Mouse (Mus musculus) stomach, postnatal 0 days (tissue): ENCODE measurements around the gene Asb16. TPM values are rescaled to one million over a fixed set of nuclear protein-coding genes. Genes with fewer than 3 reads are reported as not detected.

ENCODE experiments used
- ATAC-seq: fragments of 200-750 bp; cut with Nextera tagmentation; 2 replicates; pipeline ENCODE4 v1.8.0; 2017; ENCODE audit not compliant: low FRiP score, low TSS enrichment
- DNase-seq: peaks from one replicate; pipeline ENCODE4 v3.0.0-alpha.2; 2016; ENCODE audit warnings: low spot score
- H3K27ac ChIP-seq: fragments of 300-500 bp; sonication (generic); replicated peaks from 2 replicates; pipeline ENCODE4 v1.5.1; 2014; ENCODE audit warnings: mild to moderate bottlenecking, control low read depth
- H3K27me3 ChIP-seq: fragments of 300-500 bp; sonication (generic); 2 replicates; pipeline ENCODE4 v1.6.1; 2014; ENCODE audit warnings: low read length; ENCODE audit not compliant: control insufficient read depth, insufficient read depth
- H3K36me3 ChIP-seq: fragments of 300-500 bp; sonication (generic); 2 replicates; pipeline ENCODE4 v1.6.1; 2014; ENCODE audit warnings: low read length, mixed read lengths; ENCODE audit not compliant: control insufficient read depth, insufficient read depth
- H3K4me1 ChIP-seq: fragments of 300-500 bp; sonication (generic); replicated peaks from 2 replicates; pipeline ENCODE4 v1.6.1; 2014; ENCODE audit warnings: antibody characterized with exemption; ENCODE audit not compliant: control insufficient read depth, insufficient read depth
- H3K4me2 ChIP-seq: fragments of 300-500 bp; sonication (generic); replicated peaks from 2 replicates; pipeline ENCODE4 v1.6.1; 2014; ENCODE audit warnings: low read depth, mild to moderate bottlenecking, control low read depth, moderate library complexity
- H3K4me3 ChIP-seq: fragments of 300-500 bp; sonication (generic); 2 replicates; pipeline ENCODE4 v1.5.1; 2014; ENCODE audit warnings: low read depth, low read length, control low read depth
- H3K9ac ChIP-seq: fragments of 300-500 bp; sonication (generic); 2 replicates; pipeline ENCODE4 v1.6.1; 2014; ENCODE audit warnings: mild to moderate bottlenecking, low read length, control low read depth, mixed read lengths
- H3K9me3 ChIP-seq: fragments of 300-500 bp; sonication (generic); 2 replicates; pipeline ENCODE4 v1.6.1; 2016; ENCODE audit warnings: low read length; ENCODE audit not compliant: control insufficient read depth
- CTCF ChIP-seq: IDR thresholded peaks from 2 replicates; pipeline ENCODE4 v1.5.1; 2016; ENCODE audit warnings: antibody characterized with exemption, low read depth, mild to moderate bottlenecking, moderate library complexity
- EP300 ChIP-seq: optimal IDR thresholded peaks from 2 replicates; pipeline ENCODE3; 2016; ENCODE audit warnings: antibody characterized with exemption
- WGBS: fragments of 180-500 bp; shearing (Covaris S2); extraction: QIAGEN DNeasy Blood & Tissue Kit; methylation state at CpG from one replicate; pipeline ENCODE4 v1.1.7; 2014; 5-methylcytosine and 5-hydroxymethylcytosine counted together
- polyA plus RNA-seq: library from polyadenylated mRNA; unstranded; fragments of >200 nt; fragmentation: Nextera tagmentation; extraction: Ambion mirVana; gene quantifications from 2 replicates; pipeline ENCODE4 v1.2.1, GENCODE M21; 2015

The Asb16 gene
- polyA plus RNA-seq, 1 experiment from 2014 or later: 0.04 TPM

- TF ChIP-seq CTCF: no peak
- no peak for TF ChIP-seq EP300
- Histone ChIP-seq H3K4me3 (no peak overlapping the region), H3K4me2 (no peak overlapping the region), H3K36me3 (0 out of 2 replicates have a peak, but pooled peaks cover 2% of the 10 kb centered on the region), H3K9me3 (no peaks in the 10 kb centered on the region), H3K27me3 (no peaks in the 10 kb centered on the region), H3K4me1 (peaks cover 35% of the 10 kb centered on the region), H3K9ac (no peak overlapping the region), H3K27ac (peak overlapping the region; percentile 45)
- DNase-seq: no peak
- WGBS: 83% methylated on average over 8 of the region's 8 CpGs
- no peak for ATAC-seq
Measured at GRCm38 (mm10) chr11:102221243-102221953, 47.1 kb upstream of the Asb16 start.

GRCm38 (mm10) chr11:102221954-102222351, 46.6 kb upstream of the Asb16 start:
- DNase-seq (no peak), ATAC-seq (no peak)
- 0 out of 2 replicates have a peak, but pooled peaks cover 2% of the 10 kb centered on the region for H3K36me3 ChIP-seq
- 61% methylated on average over 8 of the region's 8 CpGs for WGBS
- peak overlapping the region; percentile 45; the same call in 1 of the 2 replicates for H3K27ac ChIP-seq
- H3K4me2 ChIP-seq: no peak overlapping the region
- no peak overlapping the region for H3K9ac ChIP-seq
- TF ChIP-seq EP300 (no peak), CTCF (no peak)
- no peaks in the 10 kb centered on the region for H3K27me3 ChIP-seq
- H3K4me1 ChIP-seq: peaks cover 36% of the 10 kb centered on the region
- no peak overlapping the region for H3K4me3 ChIP-seq
- H3K9me3 ChIP-seq: no peaks in the 10 kb centered on the region

GRCm38 (mm10) chr11:102223166-102223565, 45.4 kb upstream of the Asb16 start:
- no peak overlapping the region for H3K9ac ChIP-seq

GRCm38 (mm10) chr11:102224686-102225085, 43.9 kb upstream of the Asb16 start:
- H3K9me3 ChIP-seq: no peaks in the 10 kb centered on the region
- no peak overlapping the region for H3K4me3 ChIP-seq
- peak overlapping the region; percentile 61; the same call in 1 of the 2 replicates for H3K27ac ChIP-seq
- H3K4me1 ChIP-seq: peaks cover 23% of the 10 kb centered on the region
- peak overlapping the region; percentile 23 for H3K9ac ChIP-seq
- DNase-seq (peak; percentile 49), ATAC-seq (no peak)
- peak overlapping the region; percentile 35 for H3K4me2 ChIP-seq
- H3K27me3 ChIP-seq: no peaks in the 10 kb centered on the region
- H3K36me3 ChIP-seq: 0 out of 2 replicates have a peak, but pooled peaks cover 2% of the 10 kb centered on the region
- TF ChIP-seq EP300: no peak
- no peak for TF ChIP-seq CTCF
- WGBS: 27% methylated on average over 22 of the region's 22 CpGs

More at GRCm38 (mm10) chr11:102223166-102223565, 45.4 kb upstream of the Asb16 start:
- DNase-seq (peak; percentile 70), ATAC-seq (no peak)
- Histone ChIP-seq H3K4me1 (peaks cover 29% of the 10 kb centered on the region), H3K9me3 (no peaks in the 10 kb centered on the region), H3K4me3 (no peak overlapping the region), H3K27ac (no peak overlapping the region), H3K4me2 (no peak overlapping the region), H3K36me3 (0 out of 2 replicates have a peak, but pooled peaks cover 2% of the 10 kb centered on the region), H3K27me3 (no peaks in the 10 kb centered on the region)
- 32% methylated on average over 6 of the region's 6 CpGs for WGBS
- peak; percentile 77 for TF ChIP-seq CTCF
- TF ChIP-seq EP300: no peak

GRCm38 (mm10) chr11:102225221-102225620, 43.3 kb upstream of the Asb16 start:
- TF ChIP-seq EP300 (no peak), CTCF (no peak)
- DNase-seq: peak; percentile 17
- peaks cover 18% of the 10 kb centered on the region for H3K4me1 ChIP-seq
- no peak for ATAC-seq
- peak overlapping the region; percentile 35 for H3K4me2 ChIP-seq
- 39% methylated on average over 5 of the region's 5 CpGs for WGBS
- H3K36me3 ChIP-seq: 0 out of 2 replicates have a peak, but pooled peaks cover 2% of the 10 kb centered on the region
- H3K27me3 ChIP-seq: no peaks in the 10 kb centered on the region
- H3K9me3 ChIP-seq: no peaks in the 10 kb centered on the region
- H3K9ac ChIP-seq: 0 out of 2 replicates have a peak overlapping the region, but pooled peaks have one; percentile 23
- peak overlapping the region; percentile 61 for H3K27ac ChIP-seq
- H3K4me3 ChIP-seq: no peak overlapping the region
